10 mouse cellular contexts compared by ENCODE assay signal in genomic region chr6:145482656-145483317, GRCm38 (mm10).
DNase-seq lines count a peak whose midpoint lies in the region; ATAC-seq lines count a peak whose summit lies in the region.
"Had no signal": no experiment of that assay in that cellular context is flagged by ENCODE, and none has a peak within 500 bp of the region (broad histone marks: within the 10 kb centered on the region; RNA-seq: fewer than 3 reads in every experiment).

No protein-coding gene starts in this region.

- 78% methylated on average over 17 of the region's 17 CpGs for WGBS in kidney, embryonic 14.5 days
- 63% methylated on average over 17 of the region's 17 CpGs for WGBS in heart, embryonic 15.5 days
- 68% methylated on average over 17 of the region's 17 CpGs for WGBS in lung, embryonic 16.5 days

- no peak for ATAC-seq in kidney, embryonic 14.5 days (ENCODE audit: low FRiP score, low TSS enrichment)
- ATAC-seq in heart, embryonic 15.5 days (replicated peaks; ENCODE audit: insufficient number of reproducible peaks, insufficient read depth, low FRiP score, low read depth) = peak; percentile 23; the same call in 1 of the 2 replicates
- ATAC-seq in lung, embryonic 16.5 days (ENCODE audit: low read depth) = peak; percentile 32
- ATAC-seq in CD4-positive, CD25-positive, alpha-beta regulatory T cell, adult 4 months = no peak

- H3K4me2 ChIP-seq in kidney, embryonic 14.5 days (replicated peaks; ENCODE audit: low read depth, low read length) = no peak overlapping the region
- H3K4me2 ChIP-seq in heart, embryonic 15.5 days = no peak overlapping the region
- H3K4me2 ChIP-seq in lung, embryonic 16.5 days (ENCODE audit: low read depth, low read length) = no peak overlapping the region
- H3K4me2 ChIP-seq: embryonic facial prominence, embryonic 13.5 days; midbrain, embryonic 11.5 days had no signal

- peaks cover 34% of the 10 kb centered on the region for H3K4me1 ChIP-seq in kidney, embryonic 14.5 days (ENCODE audit: control insufficient read depth, insufficient read depth, low read length)
- H3K4me1 ChIP-seq in heart, embryonic 15.5 days (replicated peaks) = peaks cover 34% of the 10 kb centered on the region
- peaks cover 27% of the 10 kb centered on the region for H3K4me1 ChIP-seq in lung, embryonic 16.5 days (replicated peaks; ENCODE audit: control insufficient read depth, insufficient read depth, low read length)

- H3K9ac ChIP-seq in kidney, embryonic 14.5 days (ENCODE audit: low read depth, low read length) = no peak overlapping the region
- H3K9ac ChIP-seq in heart, embryonic 15.5 days = no peak overlapping the region
- no peak overlapping the region for H3K9ac ChIP-seq in lung, embryonic 16.5 days (ENCODE audit: low read length)
- H3K9ac ChIP-seq: embryonic facial prominence, embryonic 13.5 days had no signal

- H3K9me3 ChIP-seq in kidney, embryonic 14.5 days (ENCODE audit: control insufficient read depth, low read length) = no peaks in the 10 kb centered on the region
- no peaks in the 10 kb centered on the region for H3K9me3 ChIP-seq in heart, embryonic 15.5 days (replicated peaks)
- H3K9me3 ChIP-seq in lung, embryonic 16.5 days (ENCODE audit: control insufficient read depth, low read length) = no peaks in the 10 kb centered on the region
- H3K9me3 ChIP-seq: embryonic facial prominence, embryonic 13.5 days had no signal

- H3K36me3 ChIP-seq in kidney, embryonic 14.5 days (ENCODE audit: control insufficient read depth, insufficient read depth, low read length) = no peaks in the 10 kb centered on the region
- H3K36me3 ChIP-seq in heart, embryonic 15.5 days = no peaks in the 10 kb centered on the region
- no peaks in the 10 kb centered on the region for H3K36me3 ChIP-seq in lung, embryonic 16.5 days (ENCODE audit: control insufficient read depth, insufficient read depth, low read length)
- H3K36me3 ChIP-seq: embryonic facial prominence, embryonic 13.5 days had no signal

- H3K27ac ChIP-seq in kidney, embryonic 14.5 days (ENCODE audit: low read depth, low read length) = peak overlapping the region; percentile 43; the same call in 1 of the 2 replicates
- H3K27ac ChIP-seq in heart, embryonic 15.5 days = peak overlapping the region; percentile 65
- H3K27ac ChIP-seq in lung, embryonic 16.5 days (ENCODE audit: low read length) = peak overlapping the region; percentile 85
- H3K27ac ChIP-seq: embryonic facial prominence, embryonic 13.5 days had no signal

- DNase-seq in adrenal gland, postnatal 10 days = peak; percentile 57
- no peak for DNase-seq in adrenal gland, adult 8-10 months
- no peak for DNase-seq in kidney, postnatal 36 days
- DNase-seq in spleen, postnatal 14 days (ENCODE audit: low spot score in 2 of 2) = no peak

- H3K4me3 ChIP-seq in kidney, embryonic 14.5 days (ENCODE audit: low read length) = no peak overlapping the region
- no peak overlapping the region for H3K4me3 ChIP-seq in heart, embryonic 15.5 days
- no peak overlapping the region for H3K4me3 ChIP-seq in lung, embryonic 16.5 days (ENCODE audit: low read length)
- H3K4me3 ChIP-seq: embryonic facial prominence, embryonic 13.5 days had no signal

- H3K27me3 ChIP-seq in kidney, embryonic 14.5 days (ENCODE audit: control insufficient read depth, insufficient read depth, low read length) = no peaks in the 10 kb centered on the region
- no peaks in the 10 kb centered on the region for H3K27me3 ChIP-seq in heart, embryonic 15.5 days
- H3K27me3 ChIP-seq in lung, embryonic 16.5 days (ENCODE audit: control insufficient read depth, insufficient read depth, low read depth, low read length) = no peaks in the 10 kb centered on the region

Comparison
In these comparisons a context has a peak if more than half of its experiments do, and no peak if none do; other contexts are left out.
1. ATAC-seq: peak in heart, embryonic 15.5 days (single experiment) and lung, embryonic 16.5 days (single experiment); none in kidney, embryonic 14.5 days (single experiment) and CD4-positive, CD25-positive, alpha-beta regulatory T cell, adult 4 months (single experiment).
2. Peak in every context shown above with its lines, with median percentiles within 50 percentile points of each other: H3K27ac ChIP-seq.